In genomic region chr6:8352533-8353168, GRCm38 (mm10) we compare ENCODE assay signal across 9 mouse cellular contexts.
A peak's percentile ranks its signal among the peaks of the same experiment; 100 is the strongest.
DNase-seq lines count a peak whose midpoint lies in the region; ATAC-seq lines count a peak whose summit lies in the region.
"Had no signal": no experiment of that assay in that cellular context is flagged by ENCODE, and none has a peak within 500 bp of the region (broad histone marks: within the 10 kb centered on the region; RNA-seq: fewer than 3 reads in every experiment).

No protein-coding gene starts in this region.

- ATAC-seq in midbrain, embryonic 11.5 days (ENCODE audit: low FRiP score): no peak
- ATAC-seq in embryonic facial prominence, embryonic 14.5 days (ENCODE audit: low read depth): peak; percentile 78
- peak; percentile 56; the same call in 1 of the 2 replicates for ATAC-seq in hindbrain, embryonic 14.5 days (ENCODE audit: low FRiP score)
- ATAC-seq in neural tube, embryonic 12.5 days (ENCODE audit: low FRiP score, low read depth): peak; percentile 89

- no peaks in the 10 kb centered on the region for H3K9me3 ChIP-seq in midbrain, embryonic 11.5 days (ENCODE audit: control insufficient read depth, low read length)
- H3K9me3 ChIP-seq in midbrain, embryonic 10.5 days (replicated peaks): no peaks in the 10 kb centered on the region
- H3K9me3 ChIP-seq in embryonic facial prominence, embryonic 14.5 days (ENCODE audit: control insufficient read depth, low read length): no peaks in the 10 kb centered on the region
- H3K9me3 ChIP-seq in hindbrain, embryonic 14.5 days (ENCODE audit: control insufficient read depth, low read length): no peaks in the 10 kb centered on the region
- H3K9me3 ChIP-seq in neural tube, embryonic 12.5 days: no peaks in the 10 kb centered on the region

- no peak overlapping the region for H3K4me3 ChIP-seq in midbrain, embryonic 11.5 days (ENCODE audit: low read depth, low read length)
- no peak overlapping the region for H3K4me3 ChIP-seq in midbrain, embryonic 10.5 days
- H3K4me3 ChIP-seq in embryonic facial prominence, embryonic 14.5 days (ENCODE audit: low read depth, low read length): no peak overlapping the region
- no peak overlapping the region for H3K4me3 ChIP-seq in hindbrain, embryonic 14.5 days (replicated peaks; ENCODE audit: low read length)
- H3K4me3 ChIP-seq in neural tube, embryonic 12.5 days: no peak overlapping the region

- DNase-seq in midbrain, embryonic 11.5 days (ENCODE audit: low spot score, missing footprints): peak; percentile 75
- DNase-seq in midbrain, embryonic 10.5 days (ENCODE audit: low spot score): no peak
- DNase-seq in embryonic facial prominence, embryonic 14.5 days (ENCODE audit: low spot score): peak; percentile 74
- peak; percentile 51 for DNase-seq in hindbrain, embryonic 14.5 days (ENCODE audit: low spot score)
- no peak for DNase-seq in frontal cortex, postnatal 10 days (ENCODE audit: low spot score in 2 of 2)
- DNase-seq in spleen, postnatal 10 days (ENCODE audit: low spot score in 2 of 2): no peak
- DNase-seq: kidney, adult 9 months had no signal

- H3K9ac ChIP-seq in midbrain, embryonic 11.5 days (ENCODE audit: low read length): no peak overlapping the region
- 0 out of 2 replicates have a peak overlapping the region, but pooled peaks have one; percentile 28 for H3K9ac ChIP-seq in embryonic facial prominence, embryonic 14.5 days (ENCODE audit: low read depth, low read length)
- peak overlapping the region; percentile 31; the same call in 1 of the 2 replicates for H3K9ac ChIP-seq in hindbrain, embryonic 14.5 days
- no peak overlapping the region for H3K9ac ChIP-seq in neural tube, embryonic 12.5 days
- H3K9ac ChIP-seq: liver, embryonic 14.5 days had no signal

- 67% methylated on average over 12 of the region's 12 CpGs for WGBS in midbrain, embryonic 11.5 days
- 73% methylated on average over 12 of the region's 12 CpGs for WGBS in midbrain, embryonic 10.5 days
- 22% methylated on average over 12 of the region's 12 CpGs for WGBS in embryonic facial prominence, embryonic 14.5 days
- WGBS in hindbrain, embryonic 14.5 days: 20% methylated on average over 12 of the region's 12 CpGs
- WGBS in neural tube, embryonic 12.5 days: 13% methylated on average over 12 of the region's 12 CpGs

- H3K36me3 ChIP-seq in midbrain, embryonic 11.5 days (ENCODE audit: control insufficient read depth, insufficient read depth, low read length): no peaks in the 10 kb centered on the region
- H3K36me3 ChIP-seq in midbrain, embryonic 10.5 days: no peaks in the 10 kb centered on the region
- H3K36me3 ChIP-seq in embryonic facial prominence, embryonic 14.5 days (ENCODE audit: control insufficient read depth, insufficient read depth, low read length): no peaks in the 10 kb centered on the region
- H3K36me3 ChIP-seq in hindbrain, embryonic 14.5 days (replicated peaks; ENCODE audit: control insufficient read depth, insufficient read depth): no peaks in the 10 kb centered on the region
- no peaks in the 10 kb centered on the region for H3K36me3 ChIP-seq in neural tube, embryonic 12.5 days

- no peak overlapping the region for H3K27ac ChIP-seq in midbrain, embryonic 11.5 days (ENCODE audit: low read depth, low read length)
- H3K27ac ChIP-seq in midbrain, embryonic 10.5 days (replicated peaks): no peak overlapping the region
- no peak overlapping the region; the same call in 1 of the 2 replicates for H3K27ac ChIP-seq in embryonic facial prominence, embryonic 14.5 days (replicated peaks; ENCODE audit: low read depth, low read length)
- peak overlapping the region; percentile 21; the same call in 1 of the 2 replicates for H3K27ac ChIP-seq in hindbrain, embryonic 14.5 days
- 0 out of 2 replicates have a peak overlapping the region, but pooled peaks have one; percentile 10 for H3K27ac ChIP-seq in neural tube, embryonic 12.5 days
- H3K27ac ChIP-seq: liver, embryonic 14.5 days had no signal

- peaks cover 5% of the 10 kb centered on the region; the same call in 1 of the 2 replicates for H3K4me1 ChIP-seq in midbrain, embryonic 11.5 days (ENCODE audit: control insufficient read depth, insufficient read depth, low read length)
- H3K4me1 ChIP-seq in midbrain, embryonic 10.5 days: peaks cover 8% of the 10 kb centered on the region
- peaks cover 14% of the 10 kb centered on the region for H3K4me1 ChIP-seq in embryonic facial prominence, embryonic 14.5 days (ENCODE audit: control insufficient read depth, insufficient read depth, low read length)
- H3K4me1 ChIP-seq in hindbrain, embryonic 14.5 days (replicated peaks; ENCODE audit: control insufficient read depth, insufficient read depth, low read length): peaks cover 19% of the 10 kb centered on the region
- H3K4me1 ChIP-seq in neural tube, embryonic 12.5 days: peaks cover 33% of the 10 kb centered on the region

- H3K4me2 ChIP-seq in midbrain, embryonic 11.5 days: no peak overlapping the region
- peak overlapping the region; percentile 31 for H3K4me2 ChIP-seq in embryonic facial prominence, embryonic 14.5 days (ENCODE audit: low read depth, low read length)
- peak overlapping the region; percentile 45 for H3K4me2 ChIP-seq in hindbrain, embryonic 14.5 days (replicated peaks)
- peak overlapping the region; percentile 42 for H3K4me2 ChIP-seq in neural tube, embryonic 12.5 days (replicated peaks)

- H3K27me3 ChIP-seq in midbrain, embryonic 11.5 days (ENCODE audit: control insufficient read depth, insufficient read depth, low read length): no peaks in the 10 kb centered on the region
- H3K27me3 ChIP-seq in midbrain, embryonic 10.5 days (ENCODE audit: low read depth, poor library complexity, severe bottlenecking): no peaks in the 10 kb centered on the region
- H3K27me3 ChIP-seq in embryonic facial prominence, embryonic 14.5 days (replicated peaks; ENCODE audit: control insufficient read depth, insufficient read depth, low read length): no peaks in the 10 kb centered on the region
- no peaks in the 10 kb centered on the region for H3K27me3 ChIP-seq in hindbrain, embryonic 14.5 days (ENCODE audit: control insufficient read depth, insufficient read depth, low read length)
- H3K27me3 ChIP-seq in neural tube, embryonic 12.5 days (replicated peaks): no peaks in the 10 kb centered on the region

Comparison
In these comparisons a context has a peak if more than half of its experiments do, and no peak if none do; other contexts are left out.
1. DNase-seq: peak in midbrain, embryonic 11.5 days (single experiment), embryonic facial prominence, embryonic 14.5 days (single experiment) and hindbrain, embryonic 14.5 days (single experiment); none in midbrain, embryonic 10.5 days (single experiment), frontal cortex, postnatal 10 days (0 of 2) and spleen, postnatal 10 days (0 of 2).
2. H3K27ac ChIP-seq: peak in hindbrain, embryonic 14.5 days (single experiment) and neural tube, embryonic 12.5 days (single experiment); none in midbrain, embryonic 11.5 days (single experiment), midbrain, embryonic 10.5 days (single experiment) and embryonic facial prominence, embryonic 14.5 days (single experiment).
3. H3K9ac ChIP-seq: peak in embryonic facial prominence, embryonic 14.5 days (single experiment) and hindbrain, embryonic 14.5 days (single experiment); none in midbrain, embryonic 11.5 days (single experiment) and neural tube, embryonic 12.5 days (single experiment).